Mouse (Mus musculus): ENCODE results near the gene Hspbp1.

DNA sequence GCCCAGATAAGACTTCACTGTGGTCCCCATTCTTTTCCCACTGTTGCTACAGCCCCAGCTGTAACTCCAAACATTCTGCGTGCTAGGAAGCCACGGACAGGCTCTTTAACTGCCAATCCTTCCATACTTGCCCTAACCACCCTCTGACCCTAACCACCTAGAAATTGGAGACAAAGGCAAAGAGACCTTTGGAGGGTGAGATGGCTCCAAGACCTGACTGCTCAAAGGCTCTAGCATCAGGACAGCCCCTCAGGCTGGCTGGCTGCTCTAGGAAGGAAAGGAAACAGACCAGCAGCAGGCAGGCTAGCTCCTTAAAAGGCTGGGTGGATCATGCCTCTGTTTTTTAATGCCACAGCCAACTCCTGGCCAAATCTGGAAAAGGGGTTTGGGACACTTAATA is 30.6 kb downstream of the Hspbp1 start:
- TF ChIP-seq CTCF (conservative IDR thresholded peaks at IDR 0.05; ENCODE audit: insufficient read depth, insufficient read length, low read depth, low read length) (no peak), POLR2A (IDR thresholded peaks at IDR 0.05; ENCODE audit: low read depth, low read length) (no peak)

Data from kidney, adult 2 months (tissue).